Mouse (Mus musculus): ENCODE results near the gene Aoc1. TPM values are rescaled to one million over a fixed set of nuclear protein-coding genes. Genes with fewer than 3 reads are reported as not detected.

The Aoc1 gene
- total and polyA plus RNA-seq, 3 experiments: 0.19 to 0.21 TPM; not detected in 1

DNA sequence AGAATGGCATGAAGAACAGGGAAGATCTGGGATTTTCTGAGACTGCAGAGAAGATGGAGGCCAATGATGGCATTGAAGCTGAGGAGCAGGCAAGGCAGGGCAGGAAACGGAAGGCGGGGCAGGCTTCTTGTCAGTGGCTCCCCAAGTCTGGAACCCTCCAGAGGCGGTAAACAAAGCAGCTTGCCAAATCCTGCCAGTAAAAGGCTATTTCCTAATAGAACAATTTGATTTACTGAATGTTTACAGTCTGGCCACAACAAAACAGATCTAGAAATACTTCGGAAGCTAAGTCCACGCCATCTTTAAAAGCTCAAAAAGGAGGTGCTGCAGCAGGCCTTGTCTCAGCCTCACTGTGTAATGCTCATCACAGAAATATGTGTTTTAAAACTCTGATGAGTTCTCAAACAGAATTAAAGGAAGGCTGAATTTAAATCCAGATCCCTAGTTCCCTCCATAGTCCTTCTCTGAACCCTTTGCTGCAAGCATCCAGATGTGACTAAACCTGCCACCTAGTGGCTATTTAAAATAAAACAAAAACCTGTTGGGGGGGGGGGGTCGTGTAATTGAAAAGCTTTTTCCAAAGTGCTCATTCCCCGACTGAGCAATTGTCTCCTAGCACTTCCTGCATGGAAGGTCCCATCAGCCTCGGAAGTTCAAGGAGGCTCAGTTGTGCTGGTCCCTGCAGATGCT lies 14.9 kb upstream of the Aoc1 start:
- Histone ChIP-seq H3K4me2 (ENCODE audit: insufficient read depth, low read depth, poor library complexity, severe bottlenecking) (no peak overlapping the region), H3K27ac (ENCODE audit: insufficient read depth, low read depth) (no peak overlapping the region), H3K36me3 (replicated peaks in 1 of 2; ENCODE audit: control insufficient read depth in 1 of 2, insufficient read depth in 1 of 2, low read length in 1 of 2) (no peaks in the 10 kb centered on the region), H3K9me3 (replicated peaks; ENCODE audit: low read length) (no peaks in the 10 kb centered on the region), H3K9ac (ENCODE audit: insufficient read depth, low read depth) (no peak overlapping the region), H3K4me3 (replicated peaks in 1 of 3; ENCODE audit: low read depth in 2 of 3, low read length in 2 of 3, poor library complexity in 1 of 3) (no peak overlapping the region), H3K4me1 (ENCODE audit: control insufficient read depth in 1 of 2, insufficient read depth in 2 of 2) (peaks cover 0 to 30% of the 10 kb centered on the region in 2 experiments; a peak in 2 of 4 replicates), H3K27me3 (replicated peaks) (peaks cover 4% of the 10 kb centered on the region), H3K79me2 (replicated peaks; ENCODE audit: control insufficient read depth, extremely low read depth, insufficient read depth, poor library complexity, severe bottlenecking) (no peaks in the 10 kb centered on the region)
- dilution Hi-C loops (cut with MboI; ENCODE audit: extremely low pct_ligation_motif_present, extremely low pct_unique_long_range_greater_than_20kb, low sequenced_read_pairs) (no loop called here), in situ Hi-C loops (cut with MboI; ENCODE audit: low pct_ligation_motif_present, low pct_unique_long_range_greater_than_20kb, low sequenced_read_pairs) (loop anchor here (10.0 kb wide), 1 partner anchor 213 kb away; the partner anchor contains the start of gene Gimap8)
- no peak for DNase-seq (ENCODE audit: extremely low read depth)
- TF ChIP-seq CTCF (conservative IDR thresholded peaks at IDR 0.05 in 1 of 2, IDR thresholded peaks at IDR 0.05 in 1 of 2; ENCODE audit: low read depth in 2 of 2, low read length in 2 of 2): peak in 1 of 2 experiments; percentile 76; a peak in 2 of 4 replicates
- no peak for TF ChIP-seq UBTF (IDR thresholded peaks at IDR 0.05; ENCODE audit: low read depth, low read length)
- TF ChIP-seq BHLHE40 (IDR thresholded peaks at IDR 0.05; ENCODE audit: low read depth, low read length): no peak
- 0 out of 2 replicates have a peak, but pooled peaks have one; percentile 62 for TF ChIP-seq MAZ (IDR thresholded peaks at IDR 0.05; ENCODE audit: low read depth, low read length)
- no peak for TF ChIP-seq ELF1 (IDR thresholded peaks at IDR 0.05; ENCODE audit: low read depth, low read length)
- peak; percentile 65 for TF ChIP-seq RAD21 (IDR thresholded peaks at IDR 0.05; ENCODE audit: low read depth, low read length)
- TF ChIP-seq CHD1 (IDR thresholded peaks at IDR 0.05; ENCODE audit: low read depth, low read length): no peak
- no peak for TF ChIP-seq RCOR1 (conservative IDR thresholded peaks at IDR 0.05; ENCODE audit: low read depth, low read length)
- TF ChIP-seq JUND (conservative IDR thresholded peaks at IDR 0.05; ENCODE audit: low read depth, low read length): no peak
- peak; percentile 67 for TF ChIP-seq SMC3 (IDR thresholded peaks at IDR 0.05; ENCODE audit: low read depth, low read length)
- TF ChIP-seq PAX5 (IDR thresholded peaks at IDR 0.05; ENCODE audit: low read length): no peak
- no peak for TF ChIP-seq MAFK (IDR thresholded peaks at IDR 0.05; ENCODE audit: insufficient replicate concordance, low read length)

GRCm38 (mm10) chr6:48860130-48860815 lies 12.4 kb upstream of the Aoc1 start:
- H3K79me2 ChIP-seq (replicated peaks; ENCODE audit: control insufficient read depth, extremely low read depth, insufficient read depth, poor library complexity, severe bottlenecking): no peaks in the 10 kb centered on the region
- dilution Hi-C loops (cut with MboI; ENCODE audit: extremely low pct_ligation_motif_present, extremely low pct_unique_long_range_greater_than_20kb, low sequenced_read_pairs): no loop called here
- H3K36me3 ChIP-seq (replicated peaks in 1 of 2; ENCODE audit: control insufficient read depth in 1 of 2, insufficient read depth in 1 of 2, low read length in 1 of 2): no peaks in the 10 kb centered on the region
- H3K4me2 ChIP-seq (ENCODE audit: insufficient read depth, low read depth, poor library complexity, severe bottlenecking): peak overlapping the region; percentile 49; the same call in 1 of the 2 replicates
- H3K27ac ChIP-seq (ENCODE audit: insufficient read depth, low read depth): no peak overlapping the region
- no peak overlapping the region for H3K9ac ChIP-seq (ENCODE audit: insufficient read depth, low read depth)
- peak; percentile 90 for DNase-seq (ENCODE audit: extremely low read depth)
- in situ Hi-C loops (cut with MboI; ENCODE audit: low pct_ligation_motif_present, low pct_unique_long_range_greater_than_20kb, low sequenced_read_pairs): loop anchor here (10.0 kb wide), 1 partner anchor 95 kb away; no protein-coding TSS in a partner anchor
- peaks cover 4% of the 10 kb centered on the region for H3K27me3 ChIP-seq (replicated peaks)
- no peaks in the 10 kb centered on the region for H3K9me3 ChIP-seq (replicated peaks; ENCODE audit: low read length)
- H3K4me1 ChIP-seq (ENCODE audit: control insufficient read depth in 1 of 2, insufficient read depth in 2 of 2): peaks cover 0 to 30% of the 10 kb centered on the region in 2 experiments; a peak in 2 of 4 replicates
- peak overlapping the region in 1 of 3 experiments; percentile 35 for H3K4me3 ChIP-seq (replicated peaks in 1 of 3; ENCODE audit: low read depth in 2 of 3, low read length in 2 of 3, poor library complexity in 1 of 3)
- peak; percentile 69 for TF ChIP-seq BHLHE40 (IDR thresholded peaks at IDR 0.05; ENCODE audit: low read depth, low read length)
- TF ChIP-seq ETS1 (conservative IDR thresholded peaks at IDR 0.05; ENCODE audit: low read depth, low read length): no peak
- TF ChIP-seq JUN (IDR thresholded peaks at IDR 0.05; ENCODE audit: insufficient read depth, low read depth, low read length): no peak
- TF ChIP-seq RAD21 (IDR thresholded peaks at IDR 0.05; ENCODE audit: low read depth, low read length): peak; percentile 72
- TF ChIP-seq NELFE (IDR thresholded peaks at IDR 0.05; ENCODE audit: low read depth, low read length): no peak
- TF ChIP-seq ZC3H11A (IDR thresholded peaks at IDR 0.05; ENCODE audit: low read depth, low read length): no peak
- peak; percentile 62 for TF ChIP-seq ZKSCAN1 (IDR thresholded peaks at IDR 0.05; ENCODE audit: borderline replicate concordance, low read depth, low read length)
- no peak for TF ChIP-seq NRF1 (IDR thresholded peaks at IDR 0.05; ENCODE audit: low read depth, low read length)
- TF ChIP-seq IRF4 (IDR thresholded peaks at IDR 0.05; ENCODE audit: low read depth, low read length): no peak
- TF ChIP-seq PAX5 (IDR thresholded peaks at IDR 0.05; ENCODE audit: low read length): no peak
- TF ChIP-seq USF1 (IDR thresholded peaks at IDR 0.05; ENCODE audit: low read depth, low read length): peak; percentile 4; the same call in 1 of the 2 replicates
- no peak for TF ChIP-seq JUND (conservative IDR thresholded peaks at IDR 0.05; ENCODE audit: low read depth, low read length)
- peak; percentile 72 for TF ChIP-seq SMC3 (IDR thresholded peaks at IDR 0.05; ENCODE audit: low read depth, low read length)
- TF ChIP-seq MAX (IDR thresholded peaks at IDR 0.05; ENCODE audit: low read length): peak; percentile 76; the same call in 1 of the 2 replicates
- no peak for TF ChIP-seq KAT2A (IDR thresholded peaks at IDR 0.05; ENCODE audit: insufficient replicate concordance, low read length)
- TF ChIP-seq MYC (IDR thresholded peaks at IDR 0.05; ENCODE audit: low read depth, low read length): peak; percentile 63; the same call in 1 of the 2 replicates
- no peak for TF ChIP-seq MXI1 (IDR thresholded peaks at IDR 0.05; ENCODE audit: low read depth, low read length)
- TF ChIP-seq CTCF (conservative IDR thresholded peaks at IDR 0.05 in 1 of 2, IDR thresholded peaks at IDR 0.05 in 1 of 2; ENCODE audit: low read depth in 2 of 2, low read length in 2 of 2): peak; percentile 61 to 86
- TF ChIP-seq TBP (conservative IDR thresholded peaks at IDR 0.05; ENCODE audit: low read depth, low read length): no peak
- TF ChIP-seq MAFK (IDR thresholded peaks at IDR 0.05; ENCODE audit: insufficient replicate concordance, low read length): no peak
- TF ChIP-seq TCF12 (IDR thresholded peaks at IDR 0.05; ENCODE audit: low read depth, low read length): no peak
- TF ChIP-seq GABPA (IDR thresholded peaks at IDR 0.05; ENCODE audit: insufficient replicate concordance, low read depth, low read length): no peak
- TF ChIP-seq CHD1 (IDR thresholded peaks at IDR 0.05; ENCODE audit: low read depth, low read length): no peak

Measured in CH12.LX (cell line).